Mouse (Mus musculus): Measurements from ENCODE around the gene Trak1. TPM values are rescaled to one million over a fixed set of nuclear protein-coding genes. Genes with fewer than 3 reads are reported as not detected.

The Trak1 gene
- total and polyA plus RNA-seq, 3 experiments, result 8.2 to 28.6 (median 18.1) TPM

- Histone ChIP-seq H3K27ac (ENCODE audit: insufficient read depth, low read depth) (no peak overlapping the region), H3K4me2 (ENCODE audit: insufficient read depth, low read depth, poor library complexity, severe bottlenecking) (no peak overlapping the region), H3K27me3 (replicated peaks) (no peaks in the 10 kb centered on the region), H3K4me3 (replicated peaks in 1 of 3; ENCODE audit: low read depth in 2 of 3, low read length in 2 of 3, poor library complexity in 1 of 3) (no peak overlapping the region), H3K36me3 (replicated peaks in 1 of 2; ENCODE audit: control insufficient read depth in 1 of 2, insufficient read depth in 1 of 2, low read length in 1 of 2) (peaks cover 0 to 39% of the 10 kb centered on the region in 2 experiments), H3K79me2 (replicated peaks; ENCODE audit: control insufficient read depth, extremely low read depth, insufficient read depth, poor library complexity, severe bottlenecking) (no peaks in the 10 kb centered on the region; the same call in 1 of the 2 replicates), H3K9me3 (replicated peaks; ENCODE audit: low read length) (no peaks in the 10 kb centered on the region), H3K9ac (ENCODE audit: insufficient read depth, low read depth) (no peak overlapping the region), H3K4me1 (ENCODE audit: control insufficient read depth in 1 of 2, insufficient read depth in 2 of 2) (peaks cover 0 to 38% of the 10 kb centered on the region in 2 experiments; a peak in 3 of 4 replicates)
- dilution Hi-C loops (cut with MboI; ENCODE audit: extremely low pct_ligation_motif_present, extremely low pct_unique_long_range_greater_than_20kb, low sequenced_read_pairs) (no loop called here), in situ Hi-C loops (cut with MboI; ENCODE audit: low pct_ligation_motif_present, low pct_unique_long_range_greater_than_20kb, low sequenced_read_pairs) (no loop called here)
- TF ChIP-seq ETS1 (conservative IDR thresholded peaks at IDR 0.05; ENCODE audit: low read depth, low read length) (no peak), PAX5 (IDR thresholded peaks at IDR 0.05; ENCODE audit: low read length) (no peak), MAX (IDR thresholded peaks at IDR 0.05; ENCODE audit: low read length) (no peak), KAT2A (IDR thresholded peaks at IDR 0.05; ENCODE audit: insufficient replicate concordance, low read length) (no peak), RAD21 (IDR thresholded peaks at IDR 0.05; ENCODE audit: low read depth, low read length) (no peak), SIN3A (IDR thresholded peaks at IDR 0.05; ENCODE audit: low read length) (no peak), ZMIZ1 (IDR thresholded peaks at IDR 0.05; ENCODE audit: low read depth, low read length) (no peak), MXI1 (IDR thresholded peaks at IDR 0.05; ENCODE audit: low read depth, low read length) (no peak)
- no peak for DNase-seq (ENCODE audit: extremely low read depth)
These were observed 40.1 kb downstream of the Trak1 start for GRCm38 (mm10) chr9:121337216-121337937.

- Histone ChIP-seq H3K36me3 (replicated peaks in 1 of 2; ENCODE audit: control insufficient read depth in 1 of 2, insufficient read depth in 1 of 2, low read length in 1 of 2) (peaks cover 0 to 43% of the 10 kb centered on the region in 2 experiments), H3K4me1 (ENCODE audit: control insufficient read depth in 1 of 2, insufficient read depth in 2 of 2) (peaks cover 0 to 33% of the 10 kb centered on the region in 2 experiments; a peak in 2 of 4 replicates), H3K4me3 (replicated peaks in 1 of 3; ENCODE audit: low read depth in 2 of 3, low read length in 2 of 3, poor library complexity in 1 of 3) (no peak overlapping the region), H3K4me2 (ENCODE audit: insufficient read depth, low read depth, poor library complexity, severe bottlenecking) (no peak overlapping the region), H3K9me3 (replicated peaks; ENCODE audit: low read length) (no peaks in the 10 kb centered on the region), H3K79me2 (replicated peaks; ENCODE audit: control insufficient read depth, extremely low read depth, insufficient read depth, poor library complexity, severe bottlenecking) (no peaks in the 10 kb centered on the region; the same call in 1 of the 2 replicates), H3K27ac (ENCODE audit: insufficient read depth, low read depth) (no peak overlapping the region), H3K27me3 (replicated peaks) (no peaks in the 10 kb centered on the region), H3K9ac (ENCODE audit: insufficient read depth, low read depth) (no peak overlapping the region)
- dilution Hi-C loops (cut with MboI; ENCODE audit: extremely low pct_ligation_motif_present, extremely low pct_unique_long_range_greater_than_20kb, low sequenced_read_pairs), result no loop called here
- DNase-seq (ENCODE audit: extremely low read depth), result no peak
- TF ChIP-seq TCF12 (IDR thresholded peaks at IDR 0.05; ENCODE audit: low read depth, low read length), result no peak
- no peak for TF ChIP-seq CHD2 (IDR thresholded peaks at IDR 0.05; ENCODE audit: low read length)
- no peak for TF ChIP-seq SMC3 (IDR thresholded peaks at IDR 0.05; ENCODE audit: low read depth, low read length)
- in situ Hi-C loops (cut with MboI; ENCODE audit: low pct_ligation_motif_present, low pct_unique_long_range_greater_than_20kb, low sequenced_read_pairs), result no loop called here
These were observed 40.6 kb downstream of the Trak1 start for GRCm38 (mm10) chr9:121337938-121338289.

GRCm38 (mm10) chr9:121341832-121342231 lies 44.5 kb downstream of the Trak1 start:
- no peaks in the 10 kb centered on the region for H3K9me3 ChIP-seq (replicated peaks; ENCODE audit: low read length)
- no peak for DNase-seq (ENCODE audit: extremely low read depth)
- TF ChIP-seq PAX5 (IDR thresholded peaks at IDR 0.05; ENCODE audit: low read length), result no peak
- TF ChIP-seq MAFK (IDR thresholded peaks at IDR 0.05; ENCODE audit: insufficient replicate concordance, low read length), result no peak
- TF ChIP-seq USF1 (IDR thresholded peaks at IDR 0.05; ENCODE audit: low read depth, low read length), result no peak
- TF ChIP-seq JUN (IDR thresholded peaks at IDR 0.05; ENCODE audit: insufficient read depth, low read depth, low read length), result no peak
- TF ChIP-seq NELFE (IDR thresholded peaks at IDR 0.05; ENCODE audit: low read depth, low read length), result no peak
- no peak for TF ChIP-seq UBTF (IDR thresholded peaks at IDR 0.05; ENCODE audit: low read depth, low read length)
- TF ChIP-seq RAD21 (IDR thresholded peaks at IDR 0.05; ENCODE audit: low read depth, low read length), result no peak
- TF ChIP-seq MAZ (IDR thresholded peaks at IDR 0.05; ENCODE audit: low read depth, low read length), result no peak
- no peak for TF ChIP-seq ETS1 (conservative IDR thresholded peaks at IDR 0.05; ENCODE audit: low read depth, low read length)
- no peak for TF ChIP-seq RCOR1 (conservative IDR thresholded peaks at IDR 0.05; ENCODE audit: low read depth, low read length)
- TF ChIP-seq TCF12 (IDR thresholded peaks at IDR 0.05; ENCODE audit: low read depth, low read length), result no peak
- no peak for TF ChIP-seq ZNF384 (IDR thresholded peaks at IDR 0.05; ENCODE audit: low read depth, low read length)
- TF ChIP-seq E2F4 (IDR thresholded peaks at IDR 0.05; ENCODE audit: insufficient replicate concordance, low read depth, low read length), result no peak
- no peak for TF ChIP-seq ZC3H11A (IDR thresholded peaks at IDR 0.05; ENCODE audit: low read depth, low read length)
- TF ChIP-seq HCFC1 (IDR thresholded peaks at IDR 0.05; ENCODE audit: low read depth, low read length), result no peak
- no peak for TF ChIP-seq MXI1 (IDR thresholded peaks at IDR 0.05; ENCODE audit: low read depth, low read length)
- TF ChIP-seq IRF4 (IDR thresholded peaks at IDR 0.05; ENCODE audit: low read depth, low read length), result no peak
- TF ChIP-seq CTCF (conservative IDR thresholded peaks at IDR 0.05 in 1 of 2, IDR thresholded peaks at IDR 0.05 in 1 of 2; ENCODE audit: low read depth in 2 of 2, low read length in 2 of 2), result no peak
- no peak for TF ChIP-seq POLR2A (IDR thresholded peaks at IDR 0.05; ENCODE audit: low read depth, low read length)
- in situ Hi-C loops (cut with MboI; ENCODE audit: low pct_ligation_motif_present, low pct_unique_long_range_greater_than_20kb, low sequenced_read_pairs) (no loop called here), dilution Hi-C loops (cut with MboI; ENCODE audit: extremely low pct_ligation_motif_present, extremely low pct_unique_long_range_greater_than_20kb, low sequenced_read_pairs) (no loop called here)
- no peak overlapping the region for H3K27ac ChIP-seq (ENCODE audit: insufficient read depth, low read depth)
- no peaks in the 10 kb centered on the region for H3K27me3 ChIP-seq (replicated peaks)
- no peak overlapping the region for H3K4me2 ChIP-seq (ENCODE audit: insufficient read depth, low read depth, poor library complexity, severe bottlenecking)
- no peak overlapping the region for H3K4me3 ChIP-seq (replicated peaks in 1 of 3; ENCODE audit: low read depth in 2 of 3, low read length in 2 of 3, poor library complexity in 1 of 3)
- H3K4me1 ChIP-seq (ENCODE audit: control insufficient read depth in 1 of 2, insufficient read depth in 2 of 2), result peaks cover 0 to 19% of the 10 kb centered on the region in 2 experiments; a peak in 2 of 4 replicates
- no peaks in the 10 kb centered on the region; the same call in 1 of the 2 replicates for H3K79me2 ChIP-seq (replicated peaks; ENCODE audit: control insufficient read depth, extremely low read depth, insufficient read depth, poor library complexity, severe bottlenecking)
- no peak overlapping the region for H3K9ac ChIP-seq (ENCODE audit: insufficient read depth, low read depth)
- H3K36me3 ChIP-seq (replicated peaks in 1 of 2; ENCODE audit: control insufficient read depth in 1 of 2, insufficient read depth in 1 of 2, low read length in 1 of 2), result peaks cover 0 to 50% of the 10 kb centered on the region in 2 experiments
